Mouse (Mus musculus): ENCODE data around the gene Olfr94. TPM values are rescaled to one million over a fixed set of nuclear protein-coding genes. Genes with fewer than 3 reads are reported as not detected.

Gene Olfr94
- polyA plus RNA-seq, 1 experiment from 2014 or later, result not detected

- ATAC-seq (replicated peaks; ENCODE audit: low FRiP score), result no peak
Observed at GRCm38 (mm10) chr17:37190711-37191110, 10.1 kb downstream of the Olfr94 start.

GRCm38 (mm10) chr17:37185474-37185873 is 15.3 kb downstream of the Olfr94 start:
- H3K36me3 ChIP-seq (ENCODE audit: control insufficient read depth, insufficient read depth, low read length), result no peaks in the 10 kb centered on the region
- 28% methylated on average over 6 of the region's 6 CpGs for WGBS
- H3K27me3 ChIP-seq (replicated peaks; ENCODE audit: control insufficient read depth, insufficient read depth, low read length), result no peaks in the 10 kb centered on the region
- DNase-seq (ENCODE audit: low spot score) (no peak), ATAC-seq (replicated peaks; ENCODE audit: low FRiP score) (no peak)
- no peak overlapping the region for H3K27ac ChIP-seq (ENCODE audit: low read depth, low read length)
- no peak overlapping the region for H3K4me3 ChIP-seq (ENCODE audit: low read depth, low read length)
- no peaks in the 10 kb centered on the region for H3K9me3 ChIP-seq (ENCODE audit: control insufficient read depth, low read length)
- H3K4me2 ChIP-seq, result no peak overlapping the region
- no peaks in the 10 kb centered on the region for H3K4me1 ChIP-seq (replicated peaks; ENCODE audit: control insufficient read depth, insufficient read depth, low read length)
- H3K9ac ChIP-seq (ENCODE audit: low read depth, low read length), result no peak overlapping the region

More at GRCm38 (mm10) chr17:37190711-37191110, 10.1 kb downstream of the Olfr94 start:
- no peak overlapping the region for H3K27ac ChIP-seq (ENCODE audit: low read depth, low read length)
- no peak overlapping the region for H3K4me3 ChIP-seq (ENCODE audit: low read depth, low read length)
- DNase-seq (ENCODE audit: low spot score), result no peak
- H3K36me3 ChIP-seq (ENCODE audit: control insufficient read depth, insufficient read depth, low read length), result no peaks in the 10 kb centered on the region
- no peak overlapping the region for H3K4me2 ChIP-seq
- no peaks in the 10 kb centered on the region for H3K4me1 ChIP-seq (replicated peaks; ENCODE audit: control insufficient read depth, insufficient read depth, low read length)
- peaks cover 8% of the 10 kb centered on the region for H3K27me3 ChIP-seq (replicated peaks; ENCODE audit: control insufficient read depth, insufficient read depth, low read length)
- H3K9me3 ChIP-seq (ENCODE audit: control insufficient read depth, low read length), result no peaks in the 10 kb centered on the region
- no peak overlapping the region for H3K9ac ChIP-seq (ENCODE audit: low read depth, low read length)
- WGBS, result 33% methylated on average over 2 of the region's 2 CpGs

- Histone ChIP-seq H3K4me2 (no peak within 1 kb of the TSS), H3K27ac (ENCODE audit: low read depth, low read length) (no peak within 1 kb of the TSS), H3K27me3 (replicated peaks; ENCODE audit: control insufficient read depth, insufficient read depth, low read length) (no peaks in the 10 kb centered on the region), H3K9me3 (ENCODE audit: control insufficient read depth, low read length) (no peaks in the 10 kb centered on the region), H3K4me3 (ENCODE audit: low read depth, low read length) (no peak within 1 kb of the TSS), H3K9ac (ENCODE audit: low read depth, low read length) (no peak within 1 kb of the TSS), H3K36me3 (ENCODE audit: control insufficient read depth, insufficient read depth, low read length) (no peaks in the 10 kb centered on the region), H3K4me1 (replicated peaks; ENCODE audit: control insufficient read depth, insufficient read depth, low read length) (no peaks in the 10 kb centered on the region)
- ATAC-seq (replicated peaks; ENCODE audit: low FRiP score) (no peak), DNase-seq (ENCODE audit: low spot score) (no peak)
Observed at GRCm38 (mm10) chr17:37161394-37161793, 39.4 kb downstream of the Olfr94 start, which contains the start of gene Olfr93. Gene Olfr93, minus strand, starts transcription at chr17:37161494.

Other genes starting within 250 kb of the Olfr94 start
- gene Ppp1r11, start 249.3 kb downstream of the Olfr94 start, polyA plus RNA-seq (2014; fragmentation: Nextera tagmentation; extraction: Ambion mirVana), result 78.5 and 84.7 TPM in 2 replicates
- gene Znrd1, start 242.4 kb downstream of the Olfr94 start, polyA plus RNA-seq (2014; fragmentation: Nextera tagmentation; extraction: Ambion mirVana), result 55.2 and 62.2 TPM in 2 replicates
- gene Znrd1as, start 242.4 kb downstream of the Olfr94 start, polyA plus RNA-seq (2014; fragmentation: Nextera tagmentation; extraction: Ambion mirVana), result 5.4 and 6.6 TPM in 2 replicates
- not detected in 2 replicates for gene 2410137M14Rik, start 219.8 kb downstream of the Olfr94 start, polyA plus RNA-seq (2014; fragmentation: Nextera tagmentation; extraction: Ambion mirVana)
- 0.08 and 0.09 TPM in 2 replicates for gene H2-M5, start 211.5 kb downstream of the Olfr94 start, polyA plus RNA-seq (2014; fragmentation: Nextera tagmentation; extraction: Ambion mirVana)
- gene Zfp57, start 199.8 kb downstream of the Olfr94 start, polyA plus RNA-seq (2014; fragmentation: Nextera tagmentation; extraction: Ambion mirVana), result 28.3 and 28.8 TPM in 2 replicates
- gene Mog, start 177.6 kb downstream of the Olfr94 start, polyA plus RNA-seq (2014; fragmentation: Nextera tagmentation; extraction: Ambion mirVana), result 0.14 TPM in 1 of 2 replicates, not detected in the other
- 2.9 and 3.9 TPM in 2 replicates for gene Gabbr1, start 155.0 kb downstream of the Olfr94 start, polyA plus RNA-seq (2014; fragmentation: Nextera tagmentation; extraction: Ambion mirVana)
- gene Olfr90, start 112.5 kb downstream of the Olfr94 start, polyA plus RNA-seq (2014; fragmentation: Nextera tagmentation; extraction: Ambion mirVana), result not detected in 2 replicates
- gene Olfr91, start 102.7 kb downstream of the Olfr94 start, polyA plus RNA-seq (2014; fragmentation: Nextera tagmentation; extraction: Ambion mirVana), result 0.06 TPM in 1 of 2 replicates, not detected in the other
- not detected in 2 replicates for gene Olfr92, start 80.9 kb downstream of the Olfr94 start, polyA plus RNA-seq (2014; fragmentation: Nextera tagmentation; extraction: Ambion mirVana)
- not detected in 2 replicates for gene Olfr93, start 39.5 kb downstream of the Olfr94 start, polyA plus RNA-seq (2014; fragmentation: Nextera tagmentation; extraction: Ambion mirVana)
- not detected in 2 replicates for gene Ubd, start 7.1 kb downstream of the Olfr94 start, polyA plus RNA-seq (2014; fragmentation: Nextera tagmentation; extraction: Ambion mirVana)
- gene Olfr95, start 12.1 kb upstream of the Olfr94 start, polyA plus RNA-seq (2014; fragmentation: Nextera tagmentation; extraction: Ambion mirVana), result not detected in 2 replicates
- gene Olfr96, start 19.2 kb upstream of the Olfr94 start, polyA plus RNA-seq (2014; fragmentation: Nextera tagmentation; extraction: Ambion mirVana), result not detected in 2 replicates
- not detected in 2 replicates for gene Olfr97, start 36.3 kb upstream of the Olfr94 start, polyA plus RNA-seq (2014; fragmentation: Nextera tagmentation; extraction: Ambion mirVana)
- gene Olfr98, start 62.8 kb upstream of the Olfr94 start, polyA plus RNA-seq (2014; fragmentation: Nextera tagmentation; extraction: Ambion mirVana), result not detected in 2 replicates
- gene H2-M3, start 69.2 kb upstream of the Olfr94 start, polyA plus RNA-seq (2014; fragmentation: Nextera tagmentation; extraction: Ambion mirVana), result 1.4 and 1.9 TPM in 2 replicates
- gene Olfr99, start 82.5 kb upstream of the Olfr94 start, polyA plus RNA-seq (2014; fragmentation: Nextera tagmentation; extraction: Ambion mirVana), result not detected in 2 replicates
- gene Olfr101, start 103.3 kb upstream of the Olfr94 start, polyA plus RNA-seq (2014; fragmentation: Nextera tagmentation; extraction: Ambion mirVana), result not detected in 2 replicates
- not detected in 2 replicates for gene Olfr102, start 116.1 kb upstream of the Olfr94 start, polyA plus RNA-seq (2014; fragmentation: Nextera tagmentation; extraction: Ambion mirVana)
- not detected in 2 replicates for gene Olfr103, start 138.7 kb upstream of the Olfr94 start, polyA plus RNA-seq (2014; fragmentation: Nextera tagmentation; extraction: Ambion mirVana)
- not detected in 2 replicates for gene Olfr104-ps, start 158.6 kb upstream of the Olfr94 start, polyA plus RNA-seq (2014; fragmentation: Nextera tagmentation; extraction: Ambion mirVana)
- gene Olfr105-ps, start 178.0 kb upstream of the Olfr94 start, polyA plus RNA-seq (2014; fragmentation: Nextera tagmentation; extraction: Ambion mirVana), result not detected in 2 replicates
- gene Olfr106-ps, start 189.4 kb upstream of the Olfr94 start, polyA plus RNA-seq (2014; fragmentation: Nextera tagmentation; extraction: Ambion mirVana), result not detected in 2 replicates
- not detected in 2 replicates for gene Olfr107, start 198.2 kb upstream of the Olfr94 start, polyA plus RNA-seq (2014; fragmentation: Nextera tagmentation; extraction: Ambion mirVana)
- not detected in 2 replicates for gene Olfr108, start 244.5 kb upstream of the Olfr94 start, polyA plus RNA-seq (2014; fragmentation: Nextera tagmentation; extraction: Ambion mirVana)

Measured in liver, embryonic 11.5 days (tissue).